Mouse (Mus musculus) 3T3-L1 (cell line): ENCODE measurements around the gene Olfr1036.
"Not testable (repeated sequence)": the region's sequence is repeated elsewhere in the genome, so short reads cannot be mapped to it uniquely, and the experiment has no call there.

ENCODE experiments used
- DNase-seq: peaks from one replicate; pipeline ENCODE4 v3.0.0-alpha.2; 2015; ENCODE audit warnings: low read depth, low spot score

Gene Olfr1036

GRCm38 (mm10) chr2:86073692-86074091 is at the start of gene Olfr1036:
Olfr1036 (plus strand) TSS chr2:86073992.
- not testable (repeated sequence) for DNase-seq

- no peak for DNase-seq
Observed at GRCm38 (mm10) chr2:86045561-86045960, 28.2 kb upstream of the Olfr1036 start, which contains the start of gene Olfr1034. Olfr1034 (plus strand) TSS chr2:86045861.

- not testable (repeated sequence) for DNase-seq
Observed at GRCm38 (mm10) chr2:86050777-86051176, 23.0 kb upstream of the Olfr1036 start.

GRCm38 (mm10) chr2:86063766-86064165 is 10.0 kb upstream of the Olfr1036 start:
- DNase-seq, result not testable (repeated sequence)

- no peak for DNase-seq
Observed at GRCm38 (mm10) chr2:86070189-86070588, 3.6 kb upstream of the Olfr1036 start.

DNA sequence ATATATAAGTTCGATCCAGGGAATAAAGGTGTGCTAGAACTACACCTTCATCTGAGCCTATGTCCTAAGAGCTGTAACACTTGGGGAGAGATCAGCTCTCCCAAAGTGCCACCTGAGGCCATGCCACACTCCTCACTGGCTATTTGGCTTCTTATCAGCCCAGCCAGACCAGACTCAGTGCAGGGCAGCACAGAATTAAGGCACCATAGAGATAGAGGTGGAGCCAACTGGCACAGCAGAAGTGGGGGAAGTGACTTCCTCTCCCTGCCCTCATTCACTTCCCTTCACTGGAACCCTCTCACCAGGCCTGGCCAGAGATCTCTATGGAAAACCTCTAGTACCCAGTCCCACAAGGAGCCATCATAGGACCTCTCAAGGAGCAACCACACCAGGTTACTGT is 6.7 kb downstream of the Olfr1036 start:
- not testable (repeated sequence) for DNase-seq

DNA sequence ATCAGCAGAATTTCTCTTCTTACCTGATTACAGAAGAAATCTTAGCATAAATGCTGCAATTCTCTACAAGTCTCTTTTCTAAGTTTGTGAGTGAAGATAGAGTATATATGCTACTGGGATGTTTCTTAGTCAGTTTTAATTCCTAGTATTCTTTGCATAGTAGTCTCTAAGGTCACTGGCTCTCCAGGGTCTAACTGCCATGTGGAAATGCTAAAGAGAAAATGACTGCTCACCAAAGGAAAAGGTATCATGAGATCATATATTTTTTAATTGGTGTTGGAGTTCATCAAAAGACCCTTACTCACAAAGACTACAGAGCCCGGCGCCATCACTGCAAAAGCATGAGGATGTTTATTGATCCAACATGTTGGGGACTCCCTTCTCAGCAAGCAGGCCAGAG is 13.5 kb downstream of the Olfr1036 start, which contains the start of gene Olfr1037:
Olfr1037 (minus strand) TSS at position 101 of the 400 bp plus-strand sequence.
- DNase-seq, result no peak
